Mouse (Mus musculus): ENCODE results near the gene Arhgap25.

The Arhgap25 gene

DNA sequence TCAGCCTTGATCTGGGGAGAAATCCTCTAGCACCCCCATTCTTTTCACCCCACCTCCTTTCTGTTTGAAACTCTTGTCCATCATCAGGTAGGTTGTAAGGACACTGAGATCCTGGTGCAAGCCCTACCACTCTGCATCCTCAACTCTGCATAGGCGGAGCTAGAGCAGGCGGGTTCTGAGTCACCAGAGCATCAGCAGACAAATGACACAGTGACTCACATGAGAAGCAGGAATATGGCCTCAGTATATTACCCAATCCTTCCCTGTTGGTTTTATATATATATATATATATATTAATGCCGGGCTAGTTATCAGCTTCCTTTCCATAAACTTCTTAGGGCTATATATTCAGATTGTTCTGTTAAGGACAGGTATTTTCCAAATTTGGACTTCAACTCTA, 97.3 kb downstream of the Arhgap25 start:
- no peak for DNase-seq

- no peak for DNase-seq
Measured at GRCm38 (mm10) chr6:87428487-87429044, 104.5 kb downstream of the Arhgap25 start, which contains the start of gene Bmp10. Bmp10 (plus strand) TSS chr6:87428994.

GRCm38 (mm10) chr6:87427616-87428015, 105.4 kb downstream of the Arhgap25 start:
- no peak for DNase-seq

DNA sequence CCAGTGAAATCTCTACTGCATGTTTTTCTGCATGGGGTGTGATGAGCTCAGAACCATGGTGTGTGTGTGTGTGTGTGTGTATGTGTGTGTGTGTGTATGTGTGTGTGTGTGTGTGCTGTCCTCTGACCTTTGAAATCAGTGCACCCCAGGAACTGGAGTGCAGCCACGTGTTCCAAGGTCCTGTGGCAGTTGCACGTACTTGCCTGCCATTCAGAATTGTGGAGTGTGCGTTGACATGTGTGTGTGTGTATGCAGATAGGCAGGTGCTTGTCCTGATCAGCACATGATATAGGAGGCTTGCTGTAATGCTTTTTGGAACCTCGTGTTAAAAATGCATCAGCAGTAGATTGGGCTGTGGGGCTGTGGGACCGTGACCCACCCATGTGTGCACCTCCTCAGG, 106.1 kb downstream of the Arhgap25 start:
- DNase-seq, result no peak

- DNase-seq, result no peak
Measured at GRCm38 (mm10) chr6:87424037-87424816, 108.8 kb downstream of the Arhgap25 start.

- DNase-seq, result no peak
Measured at GRCm38 (mm10) chr6:87422304-87422703, 110.8 kb downstream of the Arhgap25 start.

GRCm38 (mm10) chr6:87412011-87412410, 121.0 kb downstream of the Arhgap25 start:
- DNase-seq, result no peak

All from cerebellum, adult 9-11 months (tissue).